Mouse (Mus musculus) brain, embryonic 14.5 days (tissue): ENCODE data around the gene Zfp217.

ENCODE experiments used
- CTCF ChIP-seq: fragments of 200-500 bp; IDR thresholded peaks from 2 replicates; pipeline ENCODE4 v1.5.1; 2012; ENCODE audit warnings: inconsistent platforms, mild to moderate bottlenecking, moderate library complexity, borderline replicate concordance; ENCODE audit not compliant: insufficient read depth, insufficient read length; ENCODE audit errors: extremely low read depth
- POLR2A ChIP-seq: fragments of 200-500 bp; IDR thresholded peaks from 2 replicates; pipeline ENCODE4 v1.6.1; 2012; ENCODE audit warnings: mild to moderate bottlenecking, inconsistent platforms, borderline replicate concordance; ENCODE audit not compliant: poor library complexity, insufficient read depth, insufficient read length, severe bottlenecking; ENCODE audit errors: extremely low read depth

GRCm38 (mm10) chr2:170194845-170195244 lies 46.9 kb upstream of the Zfp217 start:
- TF ChIP-seq CTCF: no peak
- no peak for TF ChIP-seq POLR2A
